Mouse (Mus musculus) heart, postnatal 4 days (tissue): ENCODE data around the gene Sdr42e1. TPM values are rescaled to one million over a fixed set of nuclear protein-coding genes. Genes with fewer than 3 reads are reported as not detected.

ENCODE experiments used
- DNase-seq: peaks from one replicate; pipeline ENCODE4 v3.0.0; 2021
- total RNA-seq, 2 experiments: library from RNA; stranded (reverse); gene quantifications; 2 replicates each; pipeline ENCODE4 v1.2.3; 2021

Gene Sdr42e1
- 1 to 10 TPM in 1 of 2 experiments, under 1 TPM in 1; 0.67 to 1.0 TPM for total RNA-seq

GRCm38 (mm10) chr8:117673430-117673830 is at the start of gene Sdr42e1:
TSS of gene Sdr42e1 (minus strand) at chr8:117673689.
- peak; percentile 37 for DNase-seq

- DNase-seq = no peak
Measured at GRCm38 (mm10) chr8:117718152-117718860, 44.8 kb upstream of the Sdr42e1 start.

- no peak for DNase-seq
Measured at GRCm38 (mm10) chr8:117715896-117716295, 42.4 kb upstream of the Sdr42e1 start.

GRCm38 (mm10) chr8:117714604-117715003 is 41.1 kb upstream of the Sdr42e1 start:
- no peak for DNase-seq

GRCm38 (mm10) chr8:117712226-117712625 is 38.7 kb upstream of the Sdr42e1 start:
- no peak for DNase-seq

GRCm38 (mm10) chr8:117706141-117706540 is 32.7 kb upstream of the Sdr42e1 start:
- DNase-seq = no peak

- DNase-seq = no peak
Measured at GRCm38 (mm10) chr8:117702701-117703100, 29.2 kb upstream of the Sdr42e1 start.

GRCm38 (mm10) chr8:117701859-117702258 is 28.4 kb upstream of the Sdr42e1 start, which contains the start of gene Hsd17b2:
TSS of gene Hsd17b2 (plus strand) at chr8:117701904.
- DNase-seq = no peak

GRCm38 (mm10) chr8:117701246-117701645 is 27.8 kb upstream of the Sdr42e1 start:
- no peak for DNase-seq

GRCm38 (mm10) chr8:117700699-117701098 is 27.2 kb upstream of the Sdr42e1 start:
- no peak for DNase-seq

GRCm38 (mm10) chr8:117697248-117697647 is 23.8 kb upstream of the Sdr42e1 start:
- DNase-seq = peak; percentile 55

GRCm38 (mm10) chr8:117695636-117696035 is 22.1 kb upstream of the Sdr42e1 start:
- no peak for DNase-seq

- DNase-seq = no peak
Measured at GRCm38 (mm10) chr8:117692131-117692530, 18.6 kb upstream of the Sdr42e1 start.

- no peak for DNase-seq
Measured at GRCm38 (mm10) chr8:117687890-117688289, 14.4 kb upstream of the Sdr42e1 start.

GRCm38 (mm10) chr8:117684504-117684903 is 11.0 kb upstream of the Sdr42e1 start:
- no peak for DNase-seq

- DNase-seq = no peak
Measured at GRCm38 (mm10) chr8:117683925-117684472, 10.5 kb upstream of the Sdr42e1 start.

GRCm38 (mm10) chr8:117678650-117679049 is 5.2 kb upstream of the Sdr42e1 start:
- no peak for DNase-seq

GRCm38 (mm10) chr8:117677011-117677410 is 3.5 kb upstream of the Sdr42e1 start:
- no peak for DNase-seq

GRCm38 (mm10) chr8:117676460-117676859 is 3.0 kb upstream of the Sdr42e1 start:
- no peak for DNase-seq

GRCm38 (mm10) chr8:117675171-117675570 is 1.7 kb upstream of the Sdr42e1 start:
- DNase-seq = no peak

- DNase-seq = no peak
Measured at GRCm38 (mm10) chr8:117672558-117672957, 931 bp downstream of the Sdr42e1 start.

GRCm38 (mm10) chr8:117670461-117670860 is 3.0 kb downstream of the Sdr42e1 start:
- no peak for DNase-seq

- no peak for DNase-seq
Measured at GRCm38 (mm10) chr8:117667349-117668124, 6.0 kb downstream of the Sdr42e1 start.
